Mouse (Mus musculus): ENCODE measurements around the gene Acvr1b. TPM values are rescaled to one million over a fixed set of nuclear protein-coding genes. Genes with fewer than 3 reads are reported as not detected.

Acvr1b gene
- polyA plus RNA-seq, 1 experiment from 2014 or later: 30.0 TPM

DNA sequence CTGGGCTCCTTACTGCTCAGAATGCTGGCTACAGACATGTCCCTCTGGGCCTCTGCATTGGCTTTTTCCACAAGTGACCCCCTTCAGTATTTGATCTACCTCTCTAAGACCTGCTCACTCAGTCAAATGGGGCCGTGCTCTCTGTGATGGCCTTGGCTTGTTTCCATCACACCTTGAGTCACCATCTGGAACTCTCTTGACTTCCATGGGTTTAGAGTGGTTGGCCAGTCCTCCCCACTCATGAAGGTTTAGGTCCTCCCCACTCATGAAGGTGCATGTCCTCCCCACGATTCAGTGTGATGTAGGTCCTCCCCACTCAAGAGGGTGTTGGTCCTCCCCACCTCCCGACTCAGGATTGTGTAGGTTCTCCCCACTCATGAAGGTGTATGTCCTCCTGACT is 59.3 kb downstream of the Acvr1b start:
- 90% methylated on average over 3 of the region's 3 CpGs for WGBS

DNA sequence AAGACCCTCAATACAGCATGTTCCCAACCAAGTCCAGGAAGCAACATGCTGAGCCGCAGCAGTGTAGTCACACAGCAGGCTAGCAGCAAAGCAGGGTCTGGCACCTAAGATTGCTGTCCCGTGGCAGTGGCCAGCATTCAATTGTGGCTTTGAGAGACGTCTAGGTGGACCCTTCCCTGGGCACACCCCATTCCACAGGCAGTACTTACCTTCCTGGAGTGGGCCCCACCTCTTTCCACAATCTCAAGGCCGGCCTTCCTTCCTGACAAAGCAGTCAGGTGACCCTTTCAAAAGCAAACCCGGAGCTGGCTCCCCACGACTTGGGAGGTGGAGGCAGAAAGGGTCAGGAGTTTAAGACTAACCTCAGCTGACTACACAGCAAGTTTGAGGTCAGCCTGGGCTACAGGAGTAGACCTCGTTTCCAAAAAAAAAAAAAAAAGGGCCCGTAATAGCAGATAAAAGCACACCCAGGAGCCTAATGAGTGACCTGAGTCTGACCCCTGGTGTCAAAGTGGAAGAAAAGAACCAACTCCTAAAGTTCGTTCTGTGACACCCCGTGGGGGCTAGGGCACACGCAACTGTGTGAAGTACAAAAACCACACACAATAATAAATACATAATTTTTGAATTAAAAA is 59.9 kb downstream of the Acvr1b start:
- 22% methylated on average over 11 of the region's 11 CpGs for WGBS
- H3K9ac ChIP-seq: no peak overlapping the region
- no peak for ATAC-seq (ENCODE audit: low FRiP score)
- H3K9me3 ChIP-seq (ENCODE audit: control insufficient read depth, low read length): no peaks in the 10 kb centered on the region
- no peaks in the 10 kb centered on the region; the same call in 1 of the 2 replicates for H3K27me3 ChIP-seq (ENCODE audit: control insufficient read depth, insufficient read depth, low read length)
- H3K36me3 ChIP-seq (replicated peaks; ENCODE audit: control insufficient read depth, insufficient read depth): 0 out of 2 replicates have a peak, but pooled peaks cover 6% of the 10 kb centered on the region
- H3K4me2 ChIP-seq (replicated peaks): no peak overlapping the region
- H3K4me3 ChIP-seq (replicated peaks; ENCODE audit: low read length): no peak overlapping the region
- no peak for DNase-seq (ENCODE audit: low spot score)
- no peak overlapping the region for H3K27ac ChIP-seq
- H3K4me1 ChIP-seq (replicated peaks; ENCODE audit: control insufficient read depth, insufficient read depth, low read length): 0 out of 2 replicates have a peak, but pooled peaks cover 9% of the 10 kb centered on the region

More for the DNA sequence above, 59.3 kb downstream of the Acvr1b start:
- H3K9ac ChIP-seq: no peak overlapping the region
- H3K4me1 ChIP-seq (replicated peaks; ENCODE audit: control insufficient read depth, insufficient read depth, low read length): 0 out of 2 replicates have a peak, but pooled peaks cover 11% of the 10 kb centered on the region
- DNase-seq (ENCODE audit: low spot score) (no peak), ATAC-seq (ENCODE audit: low FRiP score) (no peak)
- no peaks in the 10 kb centered on the region; the same call in 1 of the 2 replicates for H3K27me3 ChIP-seq (ENCODE audit: control insufficient read depth, insufficient read depth, low read length)
- H3K36me3 ChIP-seq (replicated peaks; ENCODE audit: control insufficient read depth, insufficient read depth): 0 out of 2 replicates have a peak, but pooled peaks cover 6% of the 10 kb centered on the region
- H3K4me3 ChIP-seq (replicated peaks; ENCODE audit: low read length): no peak overlapping the region
- H3K9me3 ChIP-seq (ENCODE audit: control insufficient read depth, low read length): no peaks in the 10 kb centered on the region
- H3K27ac ChIP-seq: no peak overlapping the region
- no peak overlapping the region for H3K4me2 ChIP-seq (replicated peaks)

DNA sequence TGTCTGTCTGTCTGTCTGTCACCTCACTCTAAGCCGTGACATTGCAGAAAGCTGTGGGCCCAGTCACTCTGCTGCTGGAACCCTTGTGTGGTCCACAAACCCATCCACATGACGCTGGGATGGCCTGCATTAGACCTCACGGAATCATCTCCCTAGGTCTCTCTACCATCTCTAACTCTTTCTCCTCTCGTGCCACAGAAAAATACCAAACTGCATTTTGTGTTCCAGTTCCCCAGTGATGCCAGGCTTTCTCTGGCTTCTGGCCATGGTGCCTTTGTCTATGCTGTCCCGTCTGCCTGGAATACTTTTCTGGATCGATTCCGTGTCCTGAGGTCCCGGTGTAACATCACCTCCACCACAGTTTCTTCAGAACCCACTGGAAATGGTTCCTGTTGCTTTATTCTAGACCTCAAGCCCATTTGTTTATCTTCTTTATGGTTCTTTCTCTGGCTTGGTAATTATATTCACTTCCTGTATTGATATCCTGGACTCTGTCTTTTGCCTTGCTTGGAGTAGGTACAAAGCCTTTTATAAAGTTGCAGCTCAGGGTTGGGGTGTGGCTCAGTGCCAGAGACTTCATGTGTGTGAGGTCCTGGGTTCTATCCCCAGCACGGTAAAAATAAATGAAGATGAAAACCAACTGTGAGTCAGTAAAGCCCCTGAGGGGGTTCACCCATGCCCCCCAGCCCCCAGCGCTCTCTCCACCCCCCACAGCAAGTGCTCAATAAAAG is 60.9 kb downstream of the Acvr1b start:
- no peak overlapping the region for H3K4me2 ChIP-seq (replicated peaks)
- no peak for ATAC-seq (ENCODE audit: low FRiP score)
- WGBS: 62% methylated on average over 10 of the region's 10 CpGs
- H3K36me3 ChIP-seq (replicated peaks; ENCODE audit: control insufficient read depth, insufficient read depth): no peaks in the 10 kb centered on the region
- 0 out of 2 replicates have a peak, but pooled peaks cover 9% of the 10 kb centered on the region for H3K4me1 ChIP-seq (replicated peaks; ENCODE audit: control insufficient read depth, insufficient read depth, low read length)
- DNase-seq (ENCODE audit: low spot score): no peak
- no peaks in the 10 kb centered on the region; the same call in 1 of the 2 replicates for H3K27me3 ChIP-seq (ENCODE audit: control insufficient read depth, insufficient read depth, low read length)
- H3K4me3 ChIP-seq (replicated peaks; ENCODE audit: low read length): no peak overlapping the region
- H3K9ac ChIP-seq: no peak overlapping the region
- H3K27ac ChIP-seq: no peak overlapping the region
- no peaks in the 10 kb centered on the region for H3K9me3 ChIP-seq (ENCODE audit: control insufficient read depth, low read length)

DNA sequence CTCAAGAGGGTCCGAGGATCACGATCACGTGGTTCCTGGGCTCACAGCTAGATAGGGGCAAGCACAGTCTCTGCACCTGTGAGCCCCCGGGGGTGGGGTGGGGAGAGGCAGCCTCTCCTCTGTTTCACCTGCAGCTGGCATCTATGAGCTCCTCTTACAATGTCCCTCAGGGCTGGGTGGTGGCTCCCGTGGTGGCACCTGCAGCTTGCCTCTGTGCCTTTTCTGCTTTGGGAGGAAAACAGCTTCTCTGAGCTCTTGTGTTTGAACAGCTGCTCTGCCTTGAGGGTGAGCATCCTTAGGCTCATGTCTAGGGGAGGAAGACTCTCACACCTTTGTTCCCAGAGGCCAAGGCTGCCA is 61.5 kb downstream of the Acvr1b start:
- Histone ChIP-seq H3K27ac (no peak overlapping the region), H3K4me3 (replicated peaks; ENCODE audit: low read length) (no peak overlapping the region), H3K27me3 (ENCODE audit: control insufficient read depth, insufficient read depth, low read length) (no peaks in the 10 kb centered on the region; the same call in 1 of the 2 replicates), H3K36me3 (replicated peaks; ENCODE audit: control insufficient read depth, insufficient read depth) (no peaks in the 10 kb centered on the region), H3K9ac (no peak overlapping the region), H3K9me3 (ENCODE audit: control insufficient read depth, low read length) (no peaks in the 10 kb centered on the region), H3K4me2 (replicated peaks) (no peak overlapping the region), H3K4me1 (replicated peaks; ENCODE audit: control insufficient read depth, insufficient read depth, low read length) (0 out of 2 replicates have a peak, but pooled peaks cover 9% of the 10 kb centered on the region)
- WGBS: 36% methylated on average over 5 of the region's 5 CpGs
- DNase-seq (ENCODE audit: low spot score) (no peak), ATAC-seq (ENCODE audit: low FRiP score) (no peak)

DNA sequence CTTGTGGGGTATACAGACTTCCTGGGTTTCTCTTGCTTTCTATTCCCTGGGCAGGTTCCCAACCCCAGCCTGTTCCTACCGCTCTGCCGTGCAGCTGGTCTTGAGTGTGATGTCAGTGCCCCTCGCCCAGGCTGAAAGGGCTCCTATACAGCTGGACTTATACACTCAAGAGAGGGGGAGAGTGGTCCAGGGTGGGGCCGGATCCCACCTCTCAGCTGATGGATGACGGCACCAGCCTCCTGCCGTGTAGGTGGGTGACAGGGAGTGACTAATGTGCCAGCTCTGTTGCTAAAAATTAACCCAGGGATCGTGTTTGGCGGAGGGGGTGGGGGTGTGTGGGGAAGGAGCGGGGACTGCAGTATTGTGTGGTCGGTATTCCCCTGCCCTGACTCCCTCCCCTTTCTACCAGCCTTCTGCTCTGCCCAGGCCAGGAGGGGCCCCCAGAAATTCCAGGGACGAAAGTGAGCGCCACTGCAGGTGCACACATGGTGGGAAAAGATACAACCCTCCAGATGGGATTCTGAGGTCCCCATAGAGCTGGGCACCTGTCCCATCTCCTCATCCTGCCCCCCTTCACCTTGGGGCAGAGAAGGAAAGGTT is 62.0 kb downstream of the Acvr1b start:
- Histone ChIP-seq H3K9ac (no peak overlapping the region), H3K4me3 (replicated peaks; ENCODE audit: low read length) (no peak overlapping the region), H3K4me1 (replicated peaks; ENCODE audit: control insufficient read depth, insufficient read depth, low read length) (0 out of 2 replicates have a peak, but pooled peaks cover 9% of the 10 kb centered on the region), H3K27me3 (ENCODE audit: control insufficient read depth, insufficient read depth, low read length) (no peaks in the 10 kb centered on the region; the same call in 1 of the 2 replicates), H3K27ac (no peak overlapping the region), H3K4me2 (replicated peaks) (no peak overlapping the region), H3K36me3 (replicated peaks; ENCODE audit: control insufficient read depth, insufficient read depth) (no peaks in the 10 kb centered on the region), H3K9me3 (ENCODE audit: control insufficient read depth, low read length) (no peaks in the 10 kb centered on the region)
- ATAC-seq (ENCODE audit: low FRiP score) (no peak), DNase-seq (ENCODE audit: low spot score) (no peak)
- 33% methylated on average over 12 of the region's 12 CpGs for WGBS

DNA sequence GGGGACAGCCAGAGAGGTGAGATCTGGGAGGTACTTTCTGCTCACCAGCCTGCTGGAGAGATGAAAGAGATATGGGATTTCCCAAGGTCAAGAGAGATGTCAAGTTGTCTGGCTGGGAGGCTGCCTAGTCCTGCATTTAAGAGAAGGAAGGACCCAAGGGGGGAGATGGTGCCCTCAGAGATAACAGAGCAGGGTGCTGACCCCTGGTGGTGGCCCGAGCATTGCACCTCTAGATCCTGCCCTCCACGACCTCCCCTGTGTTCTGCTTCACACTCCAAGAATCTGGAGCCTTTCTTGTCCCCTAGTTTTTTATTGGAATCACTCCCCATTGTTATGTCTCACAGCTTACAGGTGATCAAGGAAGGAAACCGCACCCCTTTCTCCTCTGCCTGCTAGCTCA is 63.0 kb downstream of the Acvr1b start:
- Histone ChIP-seq H3K4me2 (replicated peaks) (no peak overlapping the region), H3K4me1 (replicated peaks; ENCODE audit: control insufficient read depth, insufficient read depth, low read length) (0 out of 2 replicates have a peak, but pooled peaks cover 9% of the 10 kb centered on the region), H3K9ac (no peak overlapping the region), H3K9me3 (ENCODE audit: control insufficient read depth, low read length) (no peaks in the 10 kb centered on the region), H3K36me3 (replicated peaks; ENCODE audit: control insufficient read depth, insufficient read depth) (no peaks in the 10 kb centered on the region), H3K27ac (no peak overlapping the region), H3K27me3 (ENCODE audit: control insufficient read depth, insufficient read depth, low read length) (no peaks in the 10 kb centered on the region; the same call in 1 of the 2 replicates), H3K4me3 (replicated peaks; ENCODE audit: low read length) (no peak overlapping the region)
- ATAC-seq (ENCODE audit: low FRiP score) (no peak), DNase-seq (ENCODE audit: low spot score) (no peak)
- 5% methylated on average over 3 of the region's 3 CpGs for WGBS

DNA sequence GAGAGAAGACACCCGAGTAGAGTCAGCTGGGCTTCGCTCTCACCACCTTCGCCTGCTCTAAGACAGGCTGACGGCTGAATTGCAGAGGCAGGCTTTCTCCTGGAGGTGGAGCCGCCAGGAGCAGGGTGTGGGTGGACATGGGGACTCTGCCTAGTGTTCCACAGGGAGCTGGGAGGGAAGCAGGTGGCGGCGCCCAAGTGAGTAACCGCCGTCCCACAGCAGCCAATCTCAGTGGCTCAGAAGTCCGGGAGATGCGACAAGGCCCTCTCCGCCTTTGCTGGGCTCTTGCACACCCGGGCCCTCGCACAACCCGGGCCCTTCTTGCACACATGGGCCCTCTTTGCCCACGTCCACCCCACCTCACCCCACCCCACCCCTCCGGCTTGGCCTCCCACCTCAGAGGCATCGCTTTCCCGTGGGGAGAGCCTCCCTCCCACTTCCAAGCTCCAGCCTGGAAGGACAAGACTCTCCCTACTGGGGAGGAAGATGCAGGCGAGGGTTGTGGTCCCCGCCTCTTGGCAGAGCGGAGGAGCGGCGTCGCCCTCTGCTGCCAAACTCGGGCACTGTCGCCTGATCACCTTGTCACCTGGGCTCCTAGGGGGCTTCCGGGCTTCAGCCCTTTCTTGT is 65.1 kb downstream of the Acvr1b start:
- H3K27ac ChIP-seq: no peak overlapping the region
- no peaks in the 10 kb centered on the region; the same call in 1 of the 2 replicates for H3K27me3 ChIP-seq (ENCODE audit: control insufficient read depth, insufficient read depth, low read length)
- H3K36me3 ChIP-seq (replicated peaks; ENCODE audit: control insufficient read depth, insufficient read depth): no peaks in the 10 kb centered on the region
- H3K9ac ChIP-seq: peak overlapping the region; percentile 41; the same call in 1 of the 2 replicates
- no peaks in the 10 kb centered on the region for H3K9me3 ChIP-seq (ENCODE audit: control insufficient read depth, low read length)
- DNase-seq (ENCODE audit: low spot score) (peak; percentile 64), ATAC-seq (ENCODE audit: low FRiP score) (peak; percentile 38; the same call in 1 of the 2 replicates)
- H3K4me3 ChIP-seq (replicated peaks; ENCODE audit: low read length): peak overlapping the region; percentile 23; the same call in 1 of the 2 replicates
- peak overlapping the region; percentile 54 for H3K4me2 ChIP-seq (replicated peaks)
- WGBS: 6% methylated on average over 28 of the region's 28 CpGs
- 0 out of 2 replicates have a peak, but pooled peaks cover 9% of the 10 kb centered on the region for H3K4me1 ChIP-seq (replicated peaks; ENCODE audit: control insufficient read depth, insufficient read depth, low read length)

DNA sequence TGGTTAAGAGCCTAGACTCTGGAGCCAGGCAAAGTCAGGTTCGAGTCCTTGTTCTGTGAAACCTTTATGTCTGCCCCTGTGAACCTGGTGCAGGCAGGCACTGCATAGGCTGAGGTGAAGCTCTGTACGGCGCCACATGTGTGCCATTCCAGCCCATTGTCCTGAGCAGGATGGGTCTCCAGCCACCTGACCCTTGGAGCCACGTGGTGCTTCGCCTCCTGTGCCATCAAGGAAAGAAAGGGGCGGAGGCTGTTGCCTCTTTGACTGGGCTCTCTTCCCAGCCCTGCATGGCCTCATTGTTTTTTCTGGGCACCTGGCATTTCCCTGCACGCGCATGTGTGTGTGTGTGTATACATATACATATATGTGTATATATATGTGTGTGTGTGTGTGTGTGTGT is 66.0 kb downstream of the Acvr1b start:
- no peaks in the 10 kb centered on the region for H3K9me3 ChIP-seq (ENCODE audit: control insufficient read depth, low read length)
- H3K4me2 ChIP-seq (replicated peaks): no peak overlapping the region
- no peak overlapping the region for H3K9ac ChIP-seq
- no peaks in the 10 kb centered on the region; the same call in 1 of the 2 replicates for H3K27me3 ChIP-seq (ENCODE audit: control insufficient read depth, insufficient read depth, low read length)
- ATAC-seq (ENCODE audit: low FRiP score): no peak
- H3K36me3 ChIP-seq (replicated peaks; ENCODE audit: control insufficient read depth, insufficient read depth): no peaks in the 10 kb centered on the region
- WGBS: 61% methylated on average over 8 of the region's 8 CpGs
- DNase-seq (ENCODE audit: low spot score): no peak
- H3K4me1 ChIP-seq (replicated peaks; ENCODE audit: control insufficient read depth, insufficient read depth, low read length): 0 out of 2 replicates have a peak, but pooled peaks cover 9% of the 10 kb centered on the region
- H3K4me3 ChIP-seq (replicated peaks; ENCODE audit: low read length): no peak overlapping the region
- H3K27ac ChIP-seq: no peak overlapping the region
